Mouse (Mus musculus): ENCODE results near the gene Ssbp3.
A peak's percentile ranks its signal among the peaks of the same experiment; 100 is the strongest.

The Ssbp3 gene

DNA sequence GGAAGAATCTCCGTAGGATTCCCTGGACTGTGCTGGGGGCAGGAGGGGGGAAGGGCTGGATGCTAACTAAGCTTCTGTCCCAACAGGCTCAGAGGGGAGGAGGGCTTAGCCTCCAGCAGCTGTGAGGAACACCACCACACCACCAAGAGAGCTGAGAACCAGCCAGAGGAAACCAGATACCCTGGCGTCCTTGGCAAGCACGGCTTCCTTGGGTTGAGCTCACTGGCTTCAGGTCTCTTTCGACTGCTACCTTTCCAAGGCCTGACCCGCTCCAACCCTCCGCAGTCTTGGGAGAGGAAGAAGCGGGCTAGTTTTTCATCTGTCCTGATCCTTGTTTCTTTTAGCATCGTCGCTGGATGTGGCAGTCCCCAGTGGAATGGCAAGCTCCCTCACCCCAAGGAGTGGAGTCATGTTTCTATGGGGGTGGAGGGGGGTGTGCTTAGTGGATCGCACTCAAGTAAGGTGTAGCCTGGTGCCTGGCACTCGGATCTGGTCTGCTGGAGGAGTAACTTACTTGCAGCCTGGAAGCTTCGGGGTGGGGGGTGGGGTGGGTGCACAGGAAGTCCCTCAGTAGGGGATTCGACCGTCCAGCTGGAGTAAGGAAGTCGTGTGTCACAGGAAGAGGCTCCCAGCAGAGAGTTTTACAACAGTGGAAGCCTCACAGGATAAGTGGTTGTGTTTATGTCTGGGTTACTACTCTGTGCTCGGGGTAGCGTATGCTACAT lies 2.6 kb upstream of the Ssbp3 start:
- no peak for DNase-seq

DNA sequence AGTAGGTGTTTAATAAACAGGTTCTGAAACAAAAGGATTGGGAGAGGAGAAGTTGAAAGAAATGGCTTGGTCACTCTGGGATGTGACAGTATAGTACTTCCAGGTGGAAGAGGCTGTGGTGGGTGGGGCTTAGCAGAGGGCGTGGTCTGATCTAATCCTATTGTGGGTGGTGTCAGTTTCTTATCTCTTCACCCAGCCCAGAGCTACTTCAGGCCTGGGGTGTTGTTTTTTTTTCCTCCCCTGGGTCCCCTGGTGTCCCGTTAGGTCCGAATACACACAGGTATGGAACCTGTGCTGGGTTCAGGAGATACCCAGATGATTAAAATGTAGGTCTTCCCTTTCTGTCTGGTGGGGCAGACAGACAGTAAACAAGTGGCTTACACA lies 2.1 kb upstream of the Ssbp3 start:
- no peak for DNase-seq

DNA sequence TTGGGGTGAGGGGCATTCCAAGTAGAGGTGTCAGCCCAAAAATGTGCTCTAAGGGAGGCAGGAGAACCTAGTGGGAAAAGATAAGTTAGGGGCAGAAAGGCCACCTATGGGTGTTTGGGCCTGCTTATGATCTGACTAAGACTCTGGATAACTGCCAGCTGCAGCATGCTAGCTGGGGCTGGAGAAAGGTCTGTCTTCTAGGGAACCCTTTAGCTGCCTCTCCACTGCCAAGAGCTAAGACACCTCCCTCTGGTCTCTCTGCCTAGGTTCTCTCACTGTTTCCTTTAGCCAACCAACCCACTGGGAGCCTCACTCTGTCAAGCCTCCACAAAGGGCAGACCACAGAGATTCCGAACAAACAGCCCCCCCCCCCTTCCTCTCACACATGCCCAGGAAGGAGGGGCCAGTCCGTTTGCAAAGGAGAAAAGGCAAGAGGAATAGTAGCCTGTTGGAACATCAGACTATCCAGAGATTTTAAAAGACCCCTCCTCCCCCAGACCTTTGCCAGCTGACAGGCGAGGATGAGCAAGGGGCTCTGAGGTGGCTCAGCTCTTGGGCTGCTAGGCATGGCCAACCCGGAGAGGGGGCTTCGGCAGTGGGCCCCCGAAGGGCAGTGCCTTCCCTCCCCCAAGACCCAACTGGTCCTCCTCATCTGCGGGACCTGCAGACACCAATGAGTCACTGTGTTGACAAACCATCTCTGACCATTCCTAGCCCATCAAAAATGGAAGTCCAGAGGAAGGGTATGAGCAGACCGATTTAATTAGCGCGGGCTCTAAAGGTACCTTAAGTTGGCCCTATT lies 1.4 kb upstream of the Ssbp3 start:
- DNase-seq: peak; percentile 70

- no peak for DNase-seq
Measured at GRCm38 (mm10) chr4:106909797-106910196, 704 bp upstream of the Ssbp3 start.

- DNase-seq: peak; percentile 95
Measured at GRCm38 (mm10) chr4:106911246-106911801, 823 bp downstream of the Ssbp3 start.

GRCm38 (mm10) chr4:106911951-106912688 lies 1.6 kb downstream of the Ssbp3 start:
- peak; percentile 53 for DNase-seq

- DNase-seq: no peak
Measured at GRCm38 (mm10) chr4:106912689-106913041, 2.2 kb downstream of the Ssbp3 start.

GRCm38 (mm10) chr4:106913411-106914049 lies 3.0 kb downstream of the Ssbp3 start:
- DNase-seq: no peak

GRCm38 (mm10) chr4:106915265-106915664 lies 4.8 kb downstream of the Ssbp3 start:
- no peak for DNase-seq

DNA sequence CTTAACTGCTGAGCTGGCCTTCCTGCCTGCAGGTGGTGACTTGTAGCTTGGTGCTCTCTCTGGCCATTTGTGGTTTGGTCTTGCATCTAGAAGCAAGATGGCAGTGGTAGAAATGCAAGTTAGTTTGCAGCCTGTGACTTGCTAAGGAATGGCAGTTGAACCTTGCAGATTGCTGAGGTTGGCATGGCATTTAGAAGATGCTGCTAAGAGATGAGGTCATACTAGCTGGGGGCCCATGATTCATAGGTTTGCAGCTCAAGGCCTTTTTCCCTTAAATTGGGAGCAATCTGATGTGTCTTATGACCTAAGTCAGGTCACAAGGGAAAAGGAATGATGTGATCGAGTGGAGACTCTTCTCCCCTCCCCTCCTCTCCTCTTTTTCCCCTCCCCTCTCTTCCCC lies 7.8 kb downstream of the Ssbp3 start:
- no peak for DNase-seq

DNA sequence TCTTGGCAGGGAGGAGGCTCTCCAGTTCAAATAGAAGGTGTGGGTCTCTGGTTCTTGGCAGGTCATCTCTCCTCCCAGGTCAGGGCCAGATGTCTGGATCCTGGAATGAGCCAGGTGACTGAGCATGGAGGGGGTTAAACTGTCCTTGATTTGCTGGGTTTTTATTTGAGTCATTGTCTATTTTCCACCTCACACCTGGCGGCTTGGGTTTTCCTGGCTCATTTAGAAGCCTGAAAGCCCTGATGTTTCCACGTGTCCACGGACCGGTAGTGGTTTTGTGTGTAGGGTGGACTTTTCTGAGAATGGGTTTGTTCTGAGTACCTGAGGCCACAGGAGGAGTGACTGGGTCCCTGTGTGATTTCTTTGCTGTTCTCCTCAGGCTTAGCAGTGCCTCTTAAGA lies 9.6 kb downstream of the Ssbp3 start:
- DNase-seq: no peak

- DNase-seq: no peak
Measured at GRCm38 (mm10) chr4:106921375-106922336, 11.2 kb downstream of the Ssbp3 start.

GRCm38 (mm10) chr4:106922919-106923318 lies 12.4 kb downstream of the Ssbp3 start:
- DNase-seq: no peak

DNA sequence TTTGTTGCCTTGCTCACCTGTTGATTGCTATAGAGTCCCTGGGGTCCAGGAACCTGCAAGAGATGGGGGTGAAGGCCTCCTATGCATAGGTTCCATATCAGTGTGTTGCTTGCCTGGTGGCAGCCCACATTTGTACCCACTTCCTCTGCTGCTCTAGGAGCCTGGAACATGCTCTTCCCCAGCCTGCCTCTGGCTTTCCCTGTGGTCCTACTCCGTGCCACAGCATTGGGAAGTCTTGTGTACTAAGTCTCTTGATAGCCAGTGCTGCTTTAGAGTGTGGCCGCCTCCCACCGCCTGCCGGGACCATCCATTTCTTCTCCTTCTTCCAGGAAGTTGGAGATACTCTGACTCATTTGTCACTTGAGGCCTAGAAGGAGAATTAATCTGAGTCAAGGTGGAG lies 13.7 kb downstream of the Ssbp3 start:
- DNase-seq: no peak

- peak; percentile 26 for DNase-seq
Measured at GRCm38 (mm10) chr4:106924888-106925287, 14.4 kb downstream of the Ssbp3 start.

- DNase-seq: peak; percentile 52
Measured at GRCm38 (mm10) chr4:106926401-106926800, 15.9 kb downstream of the Ssbp3 start.

DNA sequence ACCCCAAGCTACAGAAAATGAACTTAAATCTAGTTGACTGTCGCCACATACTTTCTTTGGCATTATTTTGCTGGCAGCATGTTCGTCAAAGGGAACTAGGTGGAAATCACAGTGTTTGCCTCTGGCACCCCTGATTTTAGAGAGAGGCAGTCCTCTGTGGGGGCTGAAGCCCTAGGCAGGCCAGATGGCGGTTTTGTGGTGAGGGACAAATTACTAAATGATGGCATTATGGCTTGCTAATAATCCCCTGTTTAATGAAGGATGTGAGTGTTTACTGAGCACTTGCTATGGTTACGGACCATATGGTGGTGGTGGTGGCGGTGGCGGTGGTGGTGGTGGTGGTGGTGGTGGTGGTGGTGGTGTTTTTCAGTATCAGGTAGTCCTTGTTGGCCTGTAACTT lies 16.5 kb downstream of the Ssbp3 start:
- DNase-seq: peak; percentile 14

- peak; percentile 73 for DNase-seq
Measured at GRCm38 (mm10) chr4:106928961-106929360, 18.5 kb downstream of the Ssbp3 start.

DNA sequence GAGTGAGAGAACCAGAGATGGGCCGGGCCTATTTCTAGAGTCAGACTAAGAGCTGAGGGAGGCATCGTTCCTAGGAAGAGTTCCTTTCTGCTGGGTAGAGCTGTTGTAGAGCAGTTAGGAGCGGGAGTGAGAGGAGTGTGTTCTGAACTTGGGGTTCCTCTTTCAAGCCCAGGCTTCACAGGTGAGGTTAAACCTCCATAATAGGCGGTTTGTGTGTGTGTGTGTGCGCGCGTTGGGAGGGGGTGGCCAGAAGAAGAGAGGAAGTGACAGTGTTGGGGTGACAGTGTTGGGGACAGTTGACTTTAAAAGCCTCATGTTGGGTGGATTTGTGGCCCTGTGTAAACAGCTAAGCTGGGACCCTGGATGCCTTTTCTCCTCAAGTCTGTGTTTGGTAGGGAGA lies 22.1 kb downstream of the Ssbp3 start:
- DNase-seq: no peak

DNA sequence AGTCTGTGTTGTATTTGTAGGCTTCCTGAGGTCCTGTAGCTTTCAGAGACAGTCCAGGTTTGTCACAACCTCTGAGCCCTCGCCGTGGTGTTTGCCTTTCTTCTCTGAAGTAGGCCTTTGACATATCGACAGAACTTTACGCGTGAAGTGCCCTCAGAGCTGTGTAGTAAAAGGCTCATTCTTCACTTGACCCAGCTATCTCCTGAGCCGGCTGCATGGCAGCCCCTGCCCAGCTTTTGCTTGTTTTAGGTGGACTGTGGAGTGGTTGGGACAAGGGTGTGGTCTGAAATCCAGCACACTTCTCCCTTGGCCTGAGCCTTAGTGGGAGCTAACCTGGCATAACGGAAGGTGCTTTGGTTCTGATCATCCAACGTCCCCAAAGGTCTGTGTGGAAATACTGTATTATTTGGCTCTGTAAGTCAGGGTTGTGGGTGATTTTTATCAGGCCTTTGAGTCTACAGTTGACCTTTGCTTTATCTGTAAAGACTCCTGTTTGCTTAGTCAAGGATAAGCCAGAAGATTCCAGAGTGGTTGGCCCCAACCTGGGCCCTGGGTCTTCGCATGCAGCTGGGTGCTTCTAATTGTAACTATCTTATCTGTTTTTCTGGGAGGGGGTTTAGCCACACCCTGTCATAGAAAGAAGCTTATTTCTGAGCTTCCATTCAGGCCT lies 23.4 kb downstream of the Ssbp3 start:
- no peak for DNase-seq

- peak; percentile 91 for DNase-seq
Measured at GRCm38 (mm10) chr4:106934931-106935582, 24.6 kb downstream of the Ssbp3 start.

Measured in cerebellum, adult 11-12 months (tissue).